Mouse (Mus musculus): ENCODE results near the gene Gm28308. TPM values are rescaled to one million over a fixed set of nuclear protein-coding genes. Genes with fewer than 3 reads are reported as not detected.
A peak's percentile ranks its signal among the peaks of the same experiment; 100 is the strongest.

Gene Gm28308
- polyA plus RNA-seq, 1 experiment from 2014 or later = not detected

DNA sequence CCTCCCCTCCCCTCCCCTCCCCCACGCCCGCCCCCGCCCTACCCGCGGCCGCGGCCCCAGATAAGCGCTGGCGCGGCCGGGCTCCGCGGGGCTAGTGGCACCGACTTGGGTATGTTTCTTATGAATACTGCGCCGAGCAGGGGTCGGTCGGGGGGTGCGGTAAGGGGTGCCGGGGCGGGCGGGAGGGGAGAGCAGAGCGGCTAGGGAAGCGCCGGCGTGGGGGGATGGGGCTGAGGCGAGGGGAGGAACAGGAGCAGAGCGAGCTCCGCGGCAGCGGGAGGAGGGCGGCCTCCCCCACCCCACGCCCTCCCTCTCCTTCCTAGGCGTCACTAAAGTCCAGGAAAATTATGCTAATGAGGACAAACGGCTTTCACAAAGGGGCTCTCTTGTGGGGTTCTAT, 37.3 kb downstream of the Gm28308 start:
- H3K4me2 ChIP-seq = peak overlapping the region; percentile 39
- peak overlapping the region; percentile 50 for H3K9ac ChIP-seq
- peak overlapping the region; percentile 66; the same call in 1 of the 2 replicates for H3K27ac ChIP-seq
- H3K36me3 ChIP-seq = no peaks in the 10 kb centered on the region
- DNase-seq = no peak
- under 1% methylated on average over 17 of the region's 35 CpGs for WGBS (ENCODE audit: insufficient replicate concordance)
- H3K27me3 ChIP-seq = peaks cover 100% of the 10 kb centered on the region
- no peaks in the 10 kb centered on the region for H3K9me3 ChIP-seq (replicated peaks)
- peak overlapping the region; percentile 43 for H3K4me3 ChIP-seq (replicated peaks)
- peaks cover 8% of the 10 kb centered on the region for H3K4me1 ChIP-seq (replicated peaks)
- ATAC-seq (ENCODE audit: low read depth) = no peak

DNA sequence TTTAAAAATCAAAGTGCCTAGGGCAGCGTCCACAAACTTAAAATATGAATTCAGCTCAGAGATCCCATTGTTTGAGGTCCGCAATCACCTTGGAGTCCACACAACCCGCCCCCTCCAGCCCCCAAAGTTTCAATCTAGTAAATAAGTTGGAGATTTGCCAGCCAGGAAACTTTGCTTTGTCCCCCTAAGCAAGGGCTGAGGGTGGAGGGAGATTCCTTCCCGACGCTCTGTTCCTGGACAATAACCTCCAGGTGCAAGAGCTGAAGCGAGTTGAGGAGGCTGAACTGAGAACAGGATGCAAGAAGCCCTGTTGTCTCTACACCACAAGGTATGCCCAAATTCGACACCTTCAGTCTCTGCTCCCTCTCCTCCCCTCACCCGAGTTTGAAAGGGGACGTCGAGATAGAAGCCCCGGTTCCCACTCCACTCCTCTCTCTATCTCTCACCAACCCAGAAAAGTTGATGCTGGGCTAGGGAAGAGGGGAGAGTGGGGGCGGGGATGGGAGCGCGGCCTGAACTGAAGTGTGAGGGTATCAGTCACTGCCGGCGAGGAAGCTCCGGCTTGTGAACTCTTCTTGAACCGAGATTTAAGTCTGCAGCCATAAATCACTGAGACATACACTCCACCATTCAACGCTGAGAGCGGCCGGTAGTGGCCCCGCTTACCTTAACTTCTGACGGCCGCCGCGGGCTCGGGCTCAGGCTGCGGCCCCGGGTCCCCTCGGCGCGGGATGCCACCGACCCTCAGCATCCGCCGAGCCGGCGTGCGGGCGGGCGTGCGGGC, 38.0 kb downstream of the Gm28308 start:
- Histone ChIP-seq H3K27me3 (peaks cover 100% of the 10 kb centered on the region), H3K9ac (peak overlapping the region; percentile 50), H3K4me1 (replicated peaks) (peaks cover 11% of the 10 kb centered on the region), H3K4me2 (peak overlapping the region; percentile 39; the same call in 1 of the 2 replicates), H3K9me3 (replicated peaks) (no peaks in the 10 kb centered on the region), H3K27ac (peak overlapping the region; percentile 66), H3K36me3 (no peaks in the 10 kb centered on the region), H3K4me3 (replicated peaks) (peak overlapping the region; percentile 43)
- DNase-seq (no peak), ATAC-seq (ENCODE audit: low read depth) (no peak)
- WGBS (ENCODE audit: insufficient replicate concordance) = 3% methylated on average over 41 of the region's 41 CpGs

DNA sequence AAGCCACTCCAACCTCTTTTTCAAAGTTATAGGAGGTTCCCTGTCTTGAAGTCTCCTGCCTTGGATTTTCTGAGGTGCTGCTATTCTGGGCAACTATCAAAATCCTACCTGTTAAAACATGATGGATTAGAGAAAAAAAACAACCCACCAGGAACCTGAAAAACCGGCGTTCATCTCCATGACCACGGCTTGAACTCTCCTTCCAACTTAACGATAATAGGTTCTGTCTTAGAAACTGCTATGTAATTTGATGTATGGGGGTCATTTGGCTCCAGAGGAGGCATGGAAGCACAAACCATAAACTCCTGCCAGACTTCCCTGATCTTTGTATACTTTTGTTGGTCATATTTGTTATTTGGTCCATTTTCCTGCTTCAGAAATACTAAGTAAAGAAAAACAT, 39.5 kb downstream of the Gm28308 start:
- no peak overlapping the region for H3K27ac ChIP-seq
- no peak overlapping the region for H3K4me2 ChIP-seq
- no peak overlapping the region for H3K9ac ChIP-seq
- no peaks in the 10 kb centered on the region for H3K9me3 ChIP-seq (replicated peaks)
- H3K36me3 ChIP-seq = no peaks in the 10 kb centered on the region
- H3K4me3 ChIP-seq (replicated peaks) = no peak overlapping the region
- peaks cover 100% of the 10 kb centered on the region for H3K27me3 ChIP-seq
- ATAC-seq (ENCODE audit: low read depth) (no peak), DNase-seq (no peak)
- H3K4me1 ChIP-seq (replicated peaks) = peaks cover 11% of the 10 kb centered on the region
- WGBS (ENCODE audit: insufficient replicate concordance) = 7% methylated on average over 4 of the region's 4 CpGs

DNA sequence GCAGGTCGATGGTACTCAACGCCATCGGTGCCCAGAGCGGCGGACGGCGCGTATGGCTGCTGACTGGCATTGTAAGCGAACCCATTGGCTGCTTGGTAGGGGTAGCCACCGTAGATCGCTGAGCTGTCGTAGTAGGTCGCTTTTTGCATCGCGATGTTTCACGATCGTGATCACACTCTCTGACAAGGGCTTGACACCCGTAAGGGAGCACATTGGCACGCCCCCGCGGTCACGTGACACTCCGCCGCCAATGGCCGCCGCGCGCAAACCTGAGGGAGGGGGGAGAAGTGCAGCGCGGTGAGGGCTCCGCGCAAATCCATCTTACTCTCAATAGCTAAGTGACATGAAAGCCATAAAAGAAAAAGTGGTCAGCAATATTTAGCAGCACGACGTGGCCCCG, 40.6 kb downstream of the Gm28308 start:
- Histone ChIP-seq H3K9me3 (replicated peaks) (no peaks in the 10 kb centered on the region), H3K36me3 (no peaks in the 10 kb centered on the region), H3K27me3 (peaks cover 100% of the 10 kb centered on the region), H3K27ac (0 out of 2 replicates have a peak overlapping the region, but pooled peaks have one; percentile 47), H3K4me2 (peak overlapping the region; percentile 44), H3K4me1 (replicated peaks) (peaks cover 11% of the 10 kb centered on the region), H3K9ac (no peak overlapping the region), H3K4me3 (replicated peaks) (peak overlapping the region; percentile 26)
- 3% methylated on average over 34 of the region's 35 CpGs for WGBS (ENCODE audit: insufficient replicate concordance)
- peak; percentile 28 for DNase-seq
- no peak for ATAC-seq (ENCODE audit: low read depth)

DNA sequence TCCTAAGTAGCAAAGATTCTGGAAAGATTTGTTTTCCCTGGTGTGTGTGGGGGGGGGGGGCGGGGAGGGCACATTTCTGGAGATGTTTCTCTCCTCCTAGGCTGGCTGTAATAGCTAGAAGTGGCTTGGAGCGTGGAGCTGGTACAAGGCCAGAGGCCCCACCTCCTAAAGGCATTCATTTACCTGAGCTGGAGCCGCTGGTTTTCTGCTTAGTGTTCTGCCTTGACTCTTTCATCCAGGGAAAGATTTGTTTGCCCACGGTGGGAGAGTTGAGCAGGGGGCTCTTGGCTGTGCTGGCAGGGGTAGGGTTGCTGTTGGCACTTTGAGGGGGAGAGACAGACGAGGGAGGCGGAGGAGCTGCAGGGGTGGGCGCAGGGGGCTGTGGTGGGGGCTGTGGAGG, 41.2 kb downstream of the Gm28308 start:
- WGBS (ENCODE audit: insufficient replicate concordance) = 30% methylated on average over 7 of the region's 7 CpGs
- Histone ChIP-seq H3K4me3 (replicated peaks) (no peak overlapping the region), H3K27ac (no peak overlapping the region)

DNA sequence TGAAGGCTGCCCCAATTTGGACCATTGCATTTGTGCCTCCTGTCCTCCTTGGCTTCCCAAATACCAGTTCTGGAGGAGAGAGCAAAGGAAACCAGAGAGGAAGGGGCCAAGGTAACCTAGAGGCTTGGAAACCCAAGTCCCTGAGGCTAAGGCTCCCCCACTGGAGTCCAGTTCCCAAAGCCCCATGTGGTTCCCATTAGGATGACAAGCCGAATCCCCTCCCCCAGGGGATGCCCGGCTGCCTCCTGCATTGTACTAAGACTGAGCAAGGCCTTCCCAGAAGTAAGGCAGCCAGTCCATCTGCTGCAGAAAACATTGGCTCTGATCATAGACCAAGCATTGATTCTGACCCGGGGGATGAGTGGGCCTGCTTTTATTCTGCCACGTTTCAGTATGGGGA, 41.8 kb downstream of the Gm28308 start:
- peaks cover 100% of the 10 kb centered on the region for H3K27me3 ChIP-seq
- H3K9ac ChIP-seq = no peak overlapping the region
- DNase-seq (no peak), ATAC-seq (ENCODE audit: low read depth) (no peak)
- H3K4me3 ChIP-seq (replicated peaks) = no peak overlapping the region
- H3K4me2 ChIP-seq = no peak overlapping the region
- H3K9me3 ChIP-seq (replicated peaks) = no peaks in the 10 kb centered on the region
- H3K27ac ChIP-seq = peak overlapping the region; percentile 32; the same call in 1 of the 2 replicates
- no peaks in the 10 kb centered on the region for H3K36me3 ChIP-seq
- H3K4me1 ChIP-seq (replicated peaks) = peaks cover 11% of the 10 kb centered on the region
- WGBS (ENCODE audit: insufficient replicate concordance) = 17% methylated on average over 4 of the region's 4 CpGs

More for the DNA sequence above, 41.2 kb downstream of the Gm28308 start:
- Histone ChIP-seq H3K4me2 (peak overlapping the region; percentile 44; the same call in 1 of the 2 replicates), H3K27me3 (peaks cover 100% of the 10 kb centered on the region), H3K9me3 (replicated peaks) (no peaks in the 10 kb centered on the region), H3K9ac (no peak overlapping the region), H3K36me3 (no peaks in the 10 kb centered on the region), H3K4me1 (replicated peaks) (peaks cover 11% of the 10 kb centered on the region)
- no peak for DNase-seq
- no peak for ATAC-seq (ENCODE audit: low read depth)

DNA sequence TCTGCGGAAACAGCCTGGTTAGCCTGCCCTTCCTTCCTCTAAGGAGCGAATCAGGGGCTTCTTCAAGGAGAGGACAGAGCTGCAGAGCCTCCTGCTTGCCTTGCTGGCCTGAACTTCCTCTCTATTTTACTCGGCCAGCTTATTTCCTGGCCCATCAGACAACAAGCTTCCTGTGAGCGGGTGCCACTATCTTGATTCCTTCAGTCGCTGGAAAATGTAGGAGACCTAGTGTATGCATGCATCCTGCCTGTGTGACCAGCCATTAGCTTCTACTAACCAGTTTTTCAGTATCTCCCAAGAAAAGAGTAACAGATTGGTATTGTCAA, 42.3 kb downstream of the Gm28308 start:
- Histone ChIP-seq H3K4me1 (replicated peaks) (peaks cover 11% of the 10 kb centered on the region), H3K27ac (peak overlapping the region; percentile 66), H3K9ac (no peak overlapping the region), H3K9me3 (replicated peaks) (no peaks in the 10 kb centered on the region), H3K4me3 (replicated peaks) (no peak overlapping the region), H3K4me2 (peak overlapping the region; percentile 17; the same call in 1 of the 2 replicates), H3K36me3 (no peaks in the 10 kb centered on the region), H3K27me3 (peaks cover 100% of the 10 kb centered on the region)
- ATAC-seq (ENCODE audit: low read depth) (no peak), DNase-seq (no peak)
- 4% methylated on average over 5 of the region's 5 CpGs for WGBS (ENCODE audit: insufficient replicate concordance)

DNA sequence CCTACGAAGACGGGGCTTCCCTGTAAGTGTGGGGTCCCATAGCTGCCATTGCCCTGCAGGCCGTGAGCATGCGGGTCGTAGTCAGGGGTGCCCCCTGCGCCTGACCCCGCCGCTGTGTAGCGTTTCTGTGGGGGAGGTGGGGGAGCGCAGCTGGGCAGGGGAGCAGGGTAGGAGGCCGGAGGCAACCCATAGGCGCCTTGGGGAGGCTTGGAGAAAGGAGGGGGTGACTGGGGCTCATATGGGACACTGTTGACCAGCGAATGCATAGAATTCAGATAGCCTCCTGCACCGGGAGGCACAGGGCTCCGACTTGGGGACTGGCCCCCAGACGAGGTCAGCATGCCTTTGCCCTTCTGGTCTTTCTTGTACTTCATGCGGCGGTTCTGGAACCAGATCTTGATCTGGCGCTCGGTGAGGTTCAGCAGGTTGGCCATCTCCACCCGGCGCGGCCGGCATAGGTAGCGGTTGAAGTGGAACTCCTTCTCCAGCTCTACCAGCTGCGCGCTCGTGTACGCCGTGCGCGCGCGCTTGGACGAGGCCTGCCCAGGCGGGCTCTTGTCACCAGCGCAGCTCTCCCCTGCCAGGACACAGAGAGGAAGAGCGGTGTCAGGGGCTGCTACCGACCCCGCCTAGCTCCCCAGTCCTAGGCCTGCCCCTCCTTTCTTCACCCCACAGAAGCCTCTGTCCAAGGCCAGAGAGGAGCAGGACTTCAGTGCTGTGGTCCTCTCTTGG, 42.8 kb downstream of the Gm28308 start:
- DNase-seq (no peak), ATAC-seq (ENCODE audit: low read depth) (peak; percentile 57; the same call in 1 of the 2 replicates)
- H3K4me1 ChIP-seq (replicated peaks) = peaks cover 11% of the 10 kb centered on the region
- no peak overlapping the region; the same call in 1 of the 2 replicates for H3K4me3 ChIP-seq (replicated peaks)
- no peak overlapping the region for H3K9ac ChIP-seq
- no peaks in the 10 kb centered on the region for H3K9me3 ChIP-seq (replicated peaks)
- no peaks in the 10 kb centered on the region for H3K36me3 ChIP-seq
- WGBS (ENCODE audit: insufficient replicate concordance) = 5% methylated on average over 40 of the region's 40 CpGs
- H3K27me3 ChIP-seq = peaks cover 100% of the 10 kb centered on the region
- H3K4me2 ChIP-seq = peak overlapping the region; percentile 17; the same call in 1 of the 2 replicates
- peak overlapping the region; percentile 66 for H3K27ac ChIP-seq

DNA sequence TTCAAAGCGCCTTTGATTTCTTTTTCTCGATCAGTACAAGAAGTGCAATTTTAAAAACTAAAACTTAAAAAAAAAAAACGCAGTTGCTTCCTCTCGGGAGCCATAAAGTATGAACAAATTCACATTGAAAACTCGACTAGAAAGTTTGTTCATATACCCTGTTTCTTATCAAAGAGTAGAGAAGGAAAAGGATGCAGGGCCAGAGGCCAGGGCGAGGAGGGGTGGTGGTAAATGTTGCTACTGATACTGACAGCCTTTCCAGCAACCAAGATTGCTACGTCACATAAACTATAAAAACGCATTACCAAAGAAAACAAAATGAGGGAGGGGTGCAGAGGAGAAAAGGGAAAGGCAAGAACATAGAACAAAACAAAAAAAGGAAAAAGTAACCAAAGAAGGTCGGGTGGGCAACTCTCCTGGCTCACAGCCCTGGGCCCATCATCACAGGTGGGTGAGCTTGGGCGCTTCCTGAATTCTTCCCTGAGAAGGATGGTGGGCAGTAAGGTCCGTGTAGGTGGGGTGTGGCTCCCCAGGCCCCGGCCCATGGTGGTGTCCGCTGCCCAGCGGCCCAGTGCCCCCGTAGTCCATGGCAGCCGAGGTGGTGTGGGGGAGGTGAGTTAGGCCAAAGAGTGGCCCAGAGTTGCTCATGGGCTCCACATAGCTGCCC, 43.5 kb downstream of the Gm28308 start:
- Histone ChIP-seq H3K4me3 (replicated peaks) (no peak overlapping the region), H3K36me3 (no peaks in the 10 kb centered on the region), H3K4me2 (no peak overlapping the region), H3K9me3 (replicated peaks) (no peaks in the 10 kb centered on the region), H3K4me1 (replicated peaks) (peaks cover 11% of the 10 kb centered on the region), H3K9ac (no peak overlapping the region), H3K27ac (peak overlapping the region; percentile 66), H3K27me3 (peaks cover 100% of the 10 kb centered on the region)
- no peak for ATAC-seq (ENCODE audit: low read depth)
- 24% methylated on average over 16 of the region's 16 CpGs for WGBS (ENCODE audit: insufficient replicate concordance)
- no peak for DNase-seq

DNA sequence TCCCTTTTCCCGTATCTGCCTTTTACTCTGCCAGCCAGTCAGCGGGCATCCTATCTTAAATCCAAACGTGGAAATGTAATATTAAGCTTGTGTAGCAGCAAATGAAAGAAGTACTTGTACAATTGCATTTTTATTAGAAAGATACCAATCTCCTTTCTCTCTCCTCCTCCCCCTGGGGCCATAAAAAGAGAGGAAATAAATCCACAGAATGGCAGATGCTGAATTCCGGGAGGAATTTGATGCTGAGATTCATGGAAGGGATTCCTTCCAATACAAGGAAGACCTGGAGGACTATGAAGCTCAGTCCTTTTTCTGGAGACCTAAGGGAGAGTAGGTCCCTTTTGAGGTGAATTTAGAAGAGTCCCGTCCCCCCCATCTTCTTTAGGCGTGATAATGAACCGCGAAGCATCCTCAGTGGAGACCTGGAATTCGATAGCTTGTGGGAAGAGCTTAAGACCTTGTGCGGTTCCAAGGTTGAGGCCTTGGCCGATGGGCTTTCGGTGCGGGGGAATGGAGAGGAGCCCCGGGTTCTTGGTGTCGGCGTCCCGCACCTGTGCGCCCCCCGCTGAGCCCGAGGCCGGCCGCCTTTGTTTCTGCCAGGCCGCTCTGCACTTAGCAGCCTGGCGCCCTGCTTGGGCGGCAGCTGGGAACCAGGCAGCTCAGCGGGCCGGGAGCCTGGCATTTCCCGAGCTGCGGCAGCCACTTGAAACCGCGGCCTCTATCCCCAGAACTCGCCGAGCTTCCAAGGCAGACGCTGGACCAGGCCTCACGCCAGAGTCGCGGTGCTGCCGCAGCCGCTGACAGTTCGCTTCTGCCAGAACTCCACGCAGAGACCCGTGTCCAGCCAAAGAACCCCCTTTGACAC, 44.7 kb downstream of the Gm28308 start:
- H3K9me3 ChIP-seq (replicated peaks) = no peaks in the 10 kb centered on the region
- peak overlapping the region; percentile 19; the same call in 1 of the 2 replicates for H3K4me2 ChIP-seq
- DNase-seq (no peak), ATAC-seq (ENCODE audit: low read depth) (no peak)
- 13% methylated on average over 42 of the region's 42 CpGs for WGBS (ENCODE audit: insufficient replicate concordance)
- H3K4me1 ChIP-seq (replicated peaks) = peaks cover 11% of the 10 kb centered on the region
- no peak overlapping the region for H3K4me3 ChIP-seq (replicated peaks)
- peaks cover 100% of the 10 kb centered on the region for H3K27me3 ChIP-seq
- H3K36me3 ChIP-seq = no peaks in the 10 kb centered on the region
- no peak overlapping the region for H3K9ac ChIP-seq
- H3K27ac ChIP-seq = no peak overlapping the region

Measured in liver, embryonic 13.5 days (tissue).